Mouse (Mus musculus) midbrain, embryonic 13.5 days (tissue): ENCODE measurements around the gene Tbx2. TPM values are rescaled to one million over a fixed set of nuclear protein-coding genes. Genes with fewer than 3 reads are reported as not detected.

Source experiments
- ATAC-seq: fragments of 200-750 bp; cut with Nextera tagmentation; 2 replicates; pipeline ENCODE4 v1.8.0; 2017; ENCODE audit warnings: mild to moderate bottlenecking, moderate TSS enrichment, moderate library complexity
- H3K27ac ChIP-seq: fragments of 300-500 bp; sonication (generic); 2 replicates; pipeline ENCODE4 v1.5.1; 2015; ENCODE audit warnings: inconsistent platforms, mild to moderate bottlenecking, moderate library complexity
- H3K27me3 ChIP-seq: fragments of 300-500 bp; sonication (generic); 2 replicates; pipeline ENCODE4 v1.6.1; 2015; ENCODE audit warnings: mild to moderate bottlenecking, inconsistent platforms
- H3K36me3 ChIP-seq: fragments of 300-500 bp; sonication (generic); 2 replicates; pipeline ENCODE4 v1.6.1; 2015; ENCODE audit warnings: mild to moderate bottlenecking, inconsistent platforms
- H3K4me1 ChIP-seq: fragments of 300-500 bp; sonication (generic); replicated peaks from 2 replicates; pipeline ENCODE4 v1.6.1; 2015; ENCODE audit warnings: inconsistent platforms
- H3K4me2 ChIP-seq: fragments of 300-500 bp; sonication (generic); replicated peaks from 2 replicates; pipeline ENCODE4 v1.6.1; 2015; ENCODE audit warnings: moderate library complexity, mild to moderate bottlenecking, inconsistent platforms
- H3K4me3 ChIP-seq: fragments of 300-500 bp; sonication (generic); replicated peaks from 2 replicates; pipeline ENCODE4 v1.5.1; 2015; ENCODE audit warnings: mild to moderate bottlenecking, inconsistent platforms
- H3K9ac ChIP-seq: fragments of 300-500 bp; sonication (generic); replicated peaks from 2 replicates; pipeline ENCODE4 v1.6.1; 2015; ENCODE audit warnings: mild to moderate bottlenecking, inconsistent platforms
- H3K9me3 ChIP-seq: fragments of 300-500 bp; sonication (generic); 2 replicates; pipeline ENCODE4 v1.6.1; 2016; ENCODE audit warnings: mild to moderate bottlenecking, inconsistent platforms
- WGBS: fragments of 180-500 bp; shearing (Covaris S2); methylation state at CpG from one replicate; pipeline ENCODE4 v1.1.7; 2015; 5-methylcytosine and 5-hydroxymethylcytosine counted together
- polyA plus RNA-seq: library from polyadenylated mRNA; unstranded; fragments of >200 nt; fragmentation: Nextera tagmentation; extraction: Ambion mirVana; gene quantifications from 2 replicates; pipeline ENCODE4 v1.2.1, GENCODE M21; 2015

Gene Tbx2
- polyA plus RNA-seq, 1 experiment from 2014 or later = 0.57 TPM

GRCm38 (mm10) chr11:85885665-85886428 is 53.5 kb downstream of the Tbx2 start, which contains the start of gene Tbx4:
Gene Tbx4, plus strand, starts transcription at chr11:85886422.
- peaks cover 14% of the 10 kb centered on the region for H3K4me1 ChIP-seq
- no peak within 1 kb of the TSS for H3K9ac ChIP-seq
- WGBS = 11% methylated on average over 22 of the region's 28 CpGs
- H3K36me3 ChIP-seq = no peaks in the 10 kb centered on the region
- no peak within 1 kb of the TSS for H3K4me3 ChIP-seq
- peak; percentile 37 for ATAC-seq
- no peaks in the 10 kb centered on the region for H3K9me3 ChIP-seq
- peaks cover 87% of the 10 kb centered on the region for H3K27me3 ChIP-seq
- H3K4me2 ChIP-seq = no peak within 1 kb of the TSS
- H3K27ac ChIP-seq = no peak within 1 kb of the TSS

GRCm38 (mm10) chr11:85886429-85886785 is 54.1 kb downstream of the Tbx2 start:
- Histone ChIP-seq H3K9me3 (no peaks in the 10 kb centered on the region), H3K27ac (no peak overlapping the region), H3K36me3 (no peaks in the 10 kb centered on the region), H3K4me3 (no peak overlapping the region), H3K27me3 (peaks cover 88% of the 10 kb centered on the region), H3K4me2 (no peak overlapping the region), H3K4me1 (peaks cover 16% of the 10 kb centered on the region), H3K9ac (no peak overlapping the region)
- WGBS = 5% methylated on average over 22 of the region's 22 CpGs
- ATAC-seq = 0 out of 2 replicates have a peak, but pooled peaks have one; percentile 17

- no peak overlapping the region for H3K4me3 ChIP-seq
- WGBS = 22% methylated on average over 6 of the region's 6 CpGs
- no peak for ATAC-seq
- no peaks in the 10 kb centered on the region for H3K9me3 ChIP-seq
- H3K4me2 ChIP-seq = no peak overlapping the region
- no peaks in the 10 kb centered on the region for H3K36me3 ChIP-seq
- H3K9ac ChIP-seq = no peak overlapping the region
- peaks cover 16% of the 10 kb centered on the region for H3K4me1 ChIP-seq
- H3K27ac ChIP-seq = no peak overlapping the region
- H3K27me3 ChIP-seq = peaks cover 90% of the 10 kb centered on the region
These were observed 54.9 kb downstream of the Tbx2 start for GRCm38 (mm10) chr11:85887273-85887672.

DNA sequence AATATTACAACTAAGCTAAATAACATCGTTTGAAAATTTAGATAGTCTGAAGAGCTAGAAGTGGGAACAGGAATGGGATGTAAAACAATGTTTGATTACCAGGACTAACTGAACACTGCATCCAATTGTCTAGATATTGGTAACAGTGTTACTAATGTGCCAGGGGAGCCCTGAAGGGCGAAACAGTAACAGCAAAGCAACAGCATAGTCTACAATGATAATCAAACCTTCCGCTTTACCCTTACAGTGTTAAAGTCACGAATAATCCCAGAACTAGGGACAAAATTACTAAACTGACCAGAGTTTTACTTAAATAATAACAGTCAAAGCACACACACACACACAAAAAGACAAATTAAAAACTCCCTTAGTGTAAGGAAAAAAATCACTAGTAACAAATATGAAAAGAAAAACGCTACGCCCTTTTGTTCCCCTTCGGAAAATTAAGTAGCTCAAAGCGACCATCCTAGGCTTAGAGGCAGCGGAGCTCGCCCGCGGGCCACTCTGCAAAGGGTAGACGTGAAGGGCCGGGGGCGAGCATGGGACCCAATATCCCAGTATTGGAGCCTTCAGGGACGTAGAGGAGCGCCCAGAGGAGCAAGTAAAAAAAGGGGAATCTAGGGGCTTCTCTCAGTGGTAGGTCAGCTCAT is 55.6 kb downstream of the Tbx2 start:
- no peak for ATAC-seq
- 2% methylated on average over 17 of the region's 17 CpGs for WGBS
- Histone ChIP-seq H3K9me3 (no peaks in the 10 kb centered on the region), H3K36me3 (no peaks in the 10 kb centered on the region), H3K4me2 (no peak overlapping the region), H3K9ac (no peak overlapping the region), H3K27me3 (peaks cover 93% of the 10 kb centered on the region), H3K27ac (no peak overlapping the region), H3K4me1 (peaks cover 16% of the 10 kb centered on the region), H3K4me3 (0 out of 2 replicates have a peak overlapping the region, but pooled peaks have one; percentile 0)

DNA sequence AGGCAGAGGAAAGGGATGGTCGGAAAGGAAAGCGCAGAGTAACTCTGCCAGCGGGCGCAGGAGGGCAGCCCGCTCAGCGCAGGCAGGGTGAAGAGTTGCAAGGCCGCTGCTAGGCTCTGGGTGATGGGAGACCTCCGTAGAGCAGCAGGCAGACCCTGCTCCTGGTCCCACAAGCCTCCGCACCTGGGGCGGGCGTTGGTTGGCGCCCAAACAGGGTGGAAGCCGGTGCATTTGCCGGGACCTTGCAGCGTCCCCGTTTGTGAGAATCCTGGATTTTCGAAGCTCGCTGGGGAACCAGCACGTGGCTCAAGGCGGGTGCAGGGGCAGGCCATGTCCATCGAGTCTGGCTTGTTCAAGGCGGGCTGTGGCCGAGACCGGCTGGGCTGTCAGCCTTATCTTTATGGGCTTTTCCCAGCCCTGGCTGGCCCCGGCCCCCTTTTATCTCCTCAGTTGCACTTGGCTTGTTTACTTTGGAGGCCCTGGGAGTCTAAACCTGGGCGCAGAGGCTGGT is 56.2 kb downstream of the Tbx2 start:
- WGBS = 2% methylated on average over 26 of the region's 26 CpGs
- ATAC-seq = no peak
- 0 out of 2 replicates have a peak overlapping the region, but pooled peaks have one; percentile 0 for H3K4me3 ChIP-seq

DNA sequence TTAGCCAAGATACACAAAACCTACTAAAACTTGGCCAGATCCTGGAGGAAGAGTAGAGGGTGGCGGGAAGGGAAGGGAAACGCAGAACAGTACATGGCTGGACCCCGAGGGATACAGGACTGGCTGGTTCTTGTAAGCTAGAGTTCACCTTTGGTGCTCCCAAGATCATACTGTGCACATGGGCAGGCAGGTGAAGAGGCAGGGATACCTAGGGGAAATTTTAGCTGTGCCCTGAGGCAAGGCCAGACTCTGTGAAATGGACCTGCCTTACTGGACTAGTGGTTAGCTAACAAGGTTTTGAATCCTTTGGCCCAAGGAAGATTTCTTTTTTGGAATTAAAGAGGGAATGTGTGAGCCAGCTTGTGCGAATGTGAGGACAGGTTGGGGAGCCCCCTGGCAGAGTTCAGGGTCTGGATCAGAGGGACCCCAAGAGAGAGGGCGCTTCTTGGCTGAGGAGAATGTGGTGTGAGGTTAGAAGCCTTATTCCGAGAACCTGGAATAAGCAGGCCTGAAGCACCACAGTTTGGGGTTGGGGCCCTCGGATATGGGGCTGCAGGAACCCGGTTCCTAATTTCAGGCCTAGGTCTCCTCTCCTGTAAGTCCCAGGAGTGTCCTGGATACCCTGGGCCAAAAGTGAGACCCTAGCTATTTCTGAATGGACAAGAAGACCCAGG is 56.8 kb downstream of the Tbx2 start:
- no peaks in the 10 kb centered on the region for H3K9me3 ChIP-seq
- H3K9ac ChIP-seq = no peak overlapping the region
- H3K36me3 ChIP-seq = no peaks in the 10 kb centered on the region
- H3K27ac ChIP-seq = no peak overlapping the region
- WGBS = 8% methylated on average over 8 of the region's 8 CpGs
- H3K4me1 ChIP-seq = peaks cover 16% of the 10 kb centered on the region
- H3K4me3 ChIP-seq = no peak overlapping the region
- no peak overlapping the region for H3K4me2 ChIP-seq
- H3K27me3 ChIP-seq = peaks cover 93% of the 10 kb centered on the region
- no peak for ATAC-seq

More for the DNA sequence above, 56.2 kb downstream of the Tbx2 start:
- Histone ChIP-seq H3K9me3 (no peaks in the 10 kb centered on the region), H3K27me3 (peaks cover 93% of the 10 kb centered on the region), H3K4me1 (peaks cover 16% of the 10 kb centered on the region), H3K27ac (no peak overlapping the region), H3K4me2 (no peak overlapping the region), H3K36me3 (no peaks in the 10 kb centered on the region), H3K9ac (no peak overlapping the region)

GRCm38 (mm10) chr11:85889730-85890562 is 57.6 kb downstream of the Tbx2 start:
- H3K4me1 ChIP-seq = peaks cover 20% of the 10 kb centered on the region

DNA sequence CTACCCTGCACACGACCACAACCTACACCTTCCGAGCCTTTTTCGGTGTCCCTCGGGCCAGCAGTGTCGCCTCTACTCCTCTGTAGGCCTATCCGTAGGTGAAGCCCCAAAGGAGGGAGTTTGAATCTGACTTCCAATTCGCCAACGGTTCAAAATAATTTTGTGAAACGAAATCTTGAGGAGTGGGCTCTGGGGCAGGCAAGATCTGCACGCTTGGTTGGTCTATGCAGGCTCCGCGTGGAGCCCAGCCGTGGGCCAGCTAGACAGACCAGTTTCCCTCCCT is 58.2 kb downstream of the Tbx2 start:
- Histone ChIP-seq H3K4me2 (no peak overlapping the region), H3K9ac (no peak overlapping the region), H3K4me1 (peaks cover 25% of the 10 kb centered on the region), H3K4me3 (no peak overlapping the region), H3K9me3 (no peaks in the 10 kb centered on the region), H3K27me3 (peaks cover 93% of the 10 kb centered on the region), H3K27ac (no peak overlapping the region), H3K36me3 (no peaks in the 10 kb centered on the region)
- WGBS = 2% methylated on average over 13 of the region's 13 CpGs
- no peak for ATAC-seq

More at GRCm38 (mm10) chr11:85889730-85890562, 57.6 kb downstream of the Tbx2 start:
- Histone ChIP-seq H3K4me2 (no peak overlapping the region), H3K9me3 (no peaks in the 10 kb centered on the region), H3K36me3 (no peaks in the 10 kb centered on the region), H3K27me3 (peaks cover 93% of the 10 kb centered on the region), H3K9ac (no peak overlapping the region), H3K27ac (no peak overlapping the region), H3K4me3 (no peak overlapping the region)
- WGBS = under 1% methylated on average over 47 of the region's 47 CpGs
- no peak for ATAC-seq

- Histone ChIP-seq H3K27me3 (peaks cover 93% of the 10 kb centered on the region), H3K9me3 (no peaks in the 10 kb centered on the region), H3K4me2 (no peak overlapping the region), H3K4me3 (no peak overlapping the region), H3K36me3 (no peaks in the 10 kb centered on the region), H3K27ac (no peak overlapping the region), H3K9ac (no peak overlapping the region), H3K4me1 (peaks cover 25% of the 10 kb centered on the region)
- WGBS = under 1% methylated on average over 13 of the region's 13 CpGs
- ATAC-seq = no peak
These were observed 58.8 kb downstream of the Tbx2 start for GRCm38 (mm10) chr11:85891010-85891691.
